Mouse (Mus musculus) midbrain, embryonic 12.5 days (tissue): ENCODE measurements around the gene Ctbp1. TPM values are rescaled to one million over a fixed set of nuclear protein-coding genes. Genes with fewer than 3 reads are reported as not detected.

Experiments used
- ATAC-seq: fragments of 200-750 bp; cut with Nextera tagmentation; 2 replicates; pipeline ENCODE4 v1.8.0; 2017; ENCODE audit warnings: low read depth, moderate TSS enrichment, moderate library complexity; ENCODE audit not compliant: low FRiP score
- H3K27ac ChIP-seq: fragments of 300-500 bp; sonication (generic); replicated peaks from 2 replicates; pipeline ENCODE4 v1.5.1; 2016; ENCODE audit warnings: mild to moderate bottlenecking
- H3K27me3 ChIP-seq: fragments of 300-500 bp; sonication (generic); 2 replicates; pipeline ENCODE4 v1.6.1; 2016; ENCODE audit warnings: mild to moderate bottlenecking
- H3K36me3 ChIP-seq: fragments of 300-500 bp; sonication (generic); 2 replicates; pipeline ENCODE4 v1.6.1; 2016
- H3K4me1 ChIP-seq: fragments of 300-500 bp; sonication (generic); 2 replicates; pipeline ENCODE4 v1.6.1; 2016
- H3K4me2 ChIP-seq: fragments of 300-500 bp; sonication (generic); replicated peaks from 2 replicates; pipeline ENCODE4 v1.6.1; 2016; ENCODE audit warnings: mild to moderate bottlenecking, moderate library complexity
- H3K4me3 ChIP-seq: fragments of 300-500 bp; sonication (generic); 2 replicates; pipeline ENCODE4 v1.5.1; 2016; ENCODE audit warnings: mild to moderate bottlenecking
- H3K9ac ChIP-seq: fragments of 300-500 bp; sonication (generic); replicated peaks from 2 replicates; pipeline ENCODE4 v1.6.1; 2016; ENCODE audit warnings: mild to moderate bottlenecking, moderate library complexity
- H3K9me3 ChIP-seq: fragments of 300-500 bp; sonication (generic); 2 replicates; pipeline ENCODE4 v1.6.1; 2016; ENCODE audit warnings: mild to moderate bottlenecking
- WGBS: fragments of 180-500 bp; shearing (Covaris S2); methylation state at CpG from one replicate; pipeline ENCODE4 v1.1.7; 2016; 5-methylcytosine and 5-hydroxymethylcytosine counted together
- polyA plus RNA-seq: library from polyadenylated mRNA; unstranded; fragments of >200 nt; fragmentation: Nextera tagmentation; extraction: Ambion mirVana; gene quantifications from 2 replicates; pipeline ENCODE4 v1.2.1, GENCODE M21; 2016

The Ctbp1 gene
- polyA plus RNA-seq, 1 experiment from 2014 or later: 571 TPM

DNA sequence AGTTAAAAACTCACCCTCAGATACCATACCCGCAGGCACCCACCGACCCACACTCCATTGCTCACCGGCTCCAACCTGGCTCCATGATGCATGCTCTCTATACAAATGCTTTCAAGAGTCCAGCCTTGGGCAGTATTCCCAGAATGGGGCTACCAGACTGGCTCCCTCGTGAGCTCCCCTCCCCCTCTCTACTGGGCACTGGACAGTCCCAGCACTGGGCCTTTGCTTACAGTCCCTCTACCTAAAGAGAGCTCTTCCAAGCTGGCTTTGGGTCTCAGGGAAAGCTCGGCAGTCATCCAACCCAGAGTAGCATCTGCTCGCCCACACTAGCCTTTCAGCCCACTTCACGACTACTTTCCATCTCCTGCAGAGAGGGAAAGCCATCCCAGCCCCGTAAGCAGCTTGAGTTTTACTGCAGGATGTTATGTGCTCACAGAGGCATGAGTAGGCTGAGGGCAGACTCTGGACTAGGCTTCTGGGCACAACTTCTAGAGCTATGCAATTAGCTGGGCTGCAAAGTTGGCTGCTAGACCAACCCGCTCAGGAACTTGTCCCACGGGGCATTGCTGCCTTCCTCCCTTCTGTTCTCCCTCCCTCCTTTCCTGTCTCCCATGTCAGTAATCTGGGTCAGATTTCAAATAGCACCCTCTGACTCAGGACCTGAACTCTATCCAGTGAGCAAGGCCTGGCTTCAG lies 54.3 kb downstream of the Ctbp1 start:
- no peaks in the 10 kb centered on the region for H3K36me3 ChIP-seq
- 0 out of 2 replicates have a peak, but pooled peaks cover 6% of the 10 kb centered on the region for H3K27me3 ChIP-seq
- peaks cover 14% of the 10 kb centered on the region for H3K4me1 ChIP-seq
- no peak overlapping the region for H3K9ac ChIP-seq
- WGBS: 83% methylated on average over 10 of the region's 10 CpGs
- no peak for ATAC-seq
- no peaks in the 10 kb centered on the region for H3K9me3 ChIP-seq
- H3K4me3 ChIP-seq: no peak overlapping the region
- no peak overlapping the region for H3K4me2 ChIP-seq
- no peak overlapping the region for H3K27ac ChIP-seq

DNA sequence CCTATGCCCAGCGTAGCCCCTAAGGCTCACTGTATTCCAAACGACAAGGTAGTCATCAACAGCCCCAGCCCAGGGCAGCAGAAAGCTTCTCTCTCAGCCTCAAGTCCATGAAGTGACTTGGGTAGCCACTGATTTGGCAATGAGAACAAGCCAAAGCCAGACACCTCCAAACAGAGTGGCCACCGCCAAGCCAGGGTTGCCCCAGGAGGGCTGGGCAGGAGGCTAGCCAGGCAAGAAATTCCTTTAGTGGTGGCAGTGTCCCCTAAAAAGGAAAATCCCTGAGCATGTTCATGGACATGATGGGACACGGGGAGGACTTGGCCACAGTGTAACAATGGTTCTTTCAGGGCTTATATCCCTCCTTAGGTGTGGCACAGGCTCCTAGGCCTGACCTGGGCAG lies 55.0 kb downstream of the Ctbp1 start:
- H3K9ac ChIP-seq: no peak overlapping the region
- no peak overlapping the region for H3K27ac ChIP-seq
- peaks cover 14% of the 10 kb centered on the region for H3K4me1 ChIP-seq
- no peak overlapping the region for H3K4me3 ChIP-seq
- no peaks in the 10 kb centered on the region for H3K9me3 ChIP-seq
- 0 out of 2 replicates have a peak, but pooled peaks cover 6% of the 10 kb centered on the region for H3K27me3 ChIP-seq
- no peak overlapping the region for H3K4me2 ChIP-seq
- ATAC-seq: no peak
- H3K36me3 ChIP-seq: no peaks in the 10 kb centered on the region
- 93% methylated on average over 4 of the region's 4 CpGs for WGBS

DNA sequence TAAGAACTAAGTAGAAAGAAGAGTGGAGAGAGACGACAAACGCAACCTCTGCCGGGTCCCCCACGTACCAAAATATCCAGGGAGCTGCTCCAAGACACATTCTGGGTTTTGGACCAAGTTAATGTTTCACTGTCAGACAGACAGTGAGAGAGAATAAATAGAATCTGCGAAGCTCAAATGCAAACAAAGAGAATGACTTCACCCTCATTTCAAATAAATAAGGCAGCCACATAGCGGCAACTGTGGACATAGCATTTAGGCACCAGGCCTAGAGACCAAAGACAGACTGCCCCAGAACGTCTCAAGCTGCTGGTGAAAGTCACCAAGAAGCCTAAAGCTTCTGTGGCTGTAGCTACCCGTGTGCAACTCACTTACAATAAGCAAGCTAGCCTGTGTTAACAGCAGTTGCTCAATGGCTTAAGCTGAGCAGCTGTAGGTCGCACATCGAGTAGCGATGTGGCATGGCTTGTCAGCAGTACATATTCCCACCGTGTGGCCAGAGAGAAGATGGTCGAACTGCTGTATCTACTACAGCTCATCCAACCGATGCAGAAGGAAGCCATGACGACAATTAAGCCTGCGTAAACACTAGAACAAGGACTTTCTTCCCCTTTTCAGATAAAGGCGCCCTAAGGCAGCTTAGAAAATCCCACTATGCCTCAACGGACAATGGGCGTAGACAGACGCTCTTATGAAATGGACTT lies 55.9 kb downstream of the Ctbp1 start:
- ATAC-seq: no peak
- WGBS: 73% methylated on average over 20 of the region's 20 CpGs
- Histone ChIP-seq H3K36me3 (no peaks in the 10 kb centered on the region), H3K4me1 (peaks cover 14% of the 10 kb centered on the region), H3K9ac (no peak overlapping the region), H3K4me2 (no peak overlapping the region), H3K9me3 (no peaks in the 10 kb centered on the region), H3K27ac (no peak overlapping the region), H3K4me3 (no peak overlapping the region), H3K27me3 (0 out of 2 replicates have a peak, but pooled peaks cover 6% of the 10 kb centered on the region)

DNA sequence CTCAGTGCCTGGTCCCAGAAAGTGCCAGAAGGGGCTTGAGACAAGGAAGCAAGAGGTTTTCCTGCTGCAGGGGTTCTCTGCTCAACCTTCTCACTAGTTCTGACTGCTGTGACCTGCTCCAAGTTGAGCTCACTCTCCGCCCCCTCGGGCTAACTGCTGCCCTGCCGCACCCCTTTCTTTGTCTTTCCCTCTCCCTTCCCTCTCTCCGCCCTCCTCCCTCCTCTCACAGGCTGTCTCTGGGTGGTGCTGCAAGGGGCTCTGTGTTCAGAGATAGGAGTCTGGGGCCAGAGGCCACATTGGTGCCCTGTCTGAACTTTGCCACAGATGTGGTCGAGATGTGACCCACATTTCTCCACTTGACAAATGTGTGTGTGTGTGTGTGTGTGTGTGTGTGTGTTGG lies 56.7 kb downstream of the Ctbp1 start, which contains the start of gene Spon2:
Gene Spon2 (minus strand): TSS at position 375 of the 400 bp plus-strand sequence.
- no peak for ATAC-seq
- Histone ChIP-seq H3K9me3 (no peaks in the 10 kb centered on the region), H3K36me3 (no peaks in the 10 kb centered on the region), H3K4me3 (no peak within 1 kb of the TSS), H3K27ac (no peak within 1 kb of the TSS), H3K9ac (no peak within 1 kb of the TSS), H3K27me3 (0 out of 2 replicates have a peak, but pooled peaks cover 6% of the 10 kb centered on the region), H3K4me2 (no peak within 1 kb of the TSS), H3K4me1 (peaks cover 14% of the 10 kb centered on the region)
- WGBS: 23% methylated on average over 5 of the region's 5 CpGs

DNA sequence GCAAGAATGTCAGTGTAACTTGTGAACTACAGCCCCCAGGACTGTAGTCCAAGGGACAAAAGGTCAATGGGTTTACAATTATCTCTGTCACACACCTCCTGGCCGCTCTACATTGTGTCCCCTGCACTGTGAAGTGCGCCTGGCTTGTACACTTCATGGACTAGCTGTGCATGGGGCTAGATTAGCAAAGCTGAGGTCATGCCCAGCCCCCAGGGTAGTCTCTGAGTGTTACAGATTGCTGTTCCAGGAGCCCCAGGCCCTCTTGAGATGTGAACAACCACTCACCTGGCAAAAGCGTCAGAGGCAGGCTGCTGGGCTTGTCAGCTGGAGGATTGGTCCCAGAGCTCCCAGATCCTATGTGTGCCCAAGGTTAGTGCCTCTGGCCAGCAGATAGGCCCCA lies 57.1 kb downstream of the Ctbp1 start:
- H3K9me3 ChIP-seq: no peaks in the 10 kb centered on the region
- no peaks in the 10 kb centered on the region for H3K36me3 ChIP-seq
- no peak for ATAC-seq
- no peak overlapping the region for H3K4me3 ChIP-seq
- H3K27ac ChIP-seq: no peak overlapping the region
- H3K4me1 ChIP-seq: peaks cover 14% of the 10 kb centered on the region
- 50% methylated on average over 3 of the region's 3 CpGs for WGBS
- 0 out of 2 replicates have a peak, but pooled peaks cover 6% of the 10 kb centered on the region for H3K27me3 ChIP-seq
- no peak overlapping the region for H3K4me2 ChIP-seq
- H3K9ac ChIP-seq: no peak overlapping the region

DNA sequence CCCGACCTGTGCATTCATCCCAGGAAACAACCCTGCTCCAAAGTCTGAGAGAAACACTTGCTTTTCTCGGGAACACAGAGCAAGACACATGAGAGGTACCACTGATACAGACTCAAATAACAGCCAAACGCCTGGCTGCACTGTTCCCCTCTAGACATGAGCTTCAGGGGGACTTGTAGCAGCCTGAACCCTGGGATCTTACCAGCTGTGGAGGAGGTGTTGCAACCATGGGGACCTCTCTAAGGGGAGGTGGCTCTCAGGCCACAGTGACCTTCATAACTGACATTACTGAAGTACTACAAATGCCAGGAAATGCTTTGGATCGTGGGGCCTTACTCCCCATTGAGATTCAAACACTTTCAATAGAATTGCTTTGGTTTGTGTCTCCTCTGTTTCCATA lies 60.1 kb downstream of the Ctbp1 start:
- H3K27me3 ChIP-seq: 0 out of 2 replicates have a peak, but pooled peaks cover 6% of the 10 kb centered on the region
- WGBS: 74% methylated on average over 4 of the region's 4 CpGs

DNA sequence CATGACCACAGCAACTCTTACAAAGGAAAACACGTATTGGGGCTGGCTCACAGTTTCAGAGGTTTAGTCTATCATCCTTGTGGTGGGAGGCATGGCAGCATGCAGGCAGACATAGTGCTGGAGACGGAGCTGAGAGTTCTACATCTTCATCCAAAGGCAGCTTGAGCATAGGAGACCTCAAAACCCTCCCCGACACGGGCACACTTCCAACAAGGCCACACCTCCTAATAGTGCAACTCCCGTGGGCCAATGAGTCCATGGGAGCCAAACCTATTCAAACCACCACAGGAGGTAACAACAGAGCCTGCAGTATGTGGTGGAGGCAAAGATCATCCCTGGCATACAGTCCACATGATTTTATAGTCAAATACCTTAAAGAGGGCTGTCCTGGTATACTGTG lies 63.5 kb downstream of the Ctbp1 start:
- no peak for ATAC-seq
- no peaks in the 10 kb centered on the region for H3K4me1 ChIP-seq

More for the DNA sequence above, 60.1 kb downstream of the Ctbp1 start:
- ATAC-seq: no peak
- no peak overlapping the region for H3K27ac ChIP-seq
- no peaks in the 10 kb centered on the region for H3K36me3 ChIP-seq
- H3K9me3 ChIP-seq: no peaks in the 10 kb centered on the region
- H3K4me3 ChIP-seq: no peak overlapping the region
- no peak overlapping the region for H3K9ac ChIP-seq
- H3K4me2 ChIP-seq: no peak overlapping the region
- H3K4me1 ChIP-seq: peaks cover 14% of the 10 kb centered on the region

DNA sequence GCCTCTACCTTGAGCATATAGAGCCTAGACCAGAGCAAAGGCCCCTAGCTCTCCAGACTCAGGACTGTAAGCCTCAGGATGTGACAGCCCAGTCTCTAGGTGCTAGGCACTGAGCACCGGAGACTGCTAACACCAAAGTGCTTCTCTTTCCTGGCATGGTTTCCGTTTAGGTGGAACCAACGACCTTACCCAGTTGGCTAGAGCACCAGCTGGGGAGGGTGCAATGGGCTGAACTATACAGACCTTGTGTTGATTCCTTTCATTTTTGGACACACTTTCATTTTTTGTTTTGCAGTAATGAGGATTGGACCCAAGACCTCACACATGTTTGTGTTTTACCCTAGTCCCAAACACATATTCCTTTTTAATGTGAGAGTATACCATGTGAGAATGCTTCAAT lies 64.3 kb downstream of the Ctbp1 start:
- 96% methylated on average over 3 of the region's 3 CpGs for WGBS
- no peak for ATAC-seq
- no peaks in the 10 kb centered on the region for H3K36me3 ChIP-seq

More for the DNA sequence above, 63.5 kb downstream of the Ctbp1 start:
- 84% methylated on average over 5 of the region's 5 CpGs for WGBS
- no peak overlapping the region for H3K27ac ChIP-seq
- H3K36me3 ChIP-seq: no peaks in the 10 kb centered on the region
- no peak overlapping the region for H3K9ac ChIP-seq
- H3K4me3 ChIP-seq: no peak overlapping the region
- H3K27me3 ChIP-seq: no peaks in the 10 kb centered on the region
- H3K9me3 ChIP-seq: no peaks in the 10 kb centered on the region
- no peak overlapping the region for H3K4me2 ChIP-seq

DNA sequence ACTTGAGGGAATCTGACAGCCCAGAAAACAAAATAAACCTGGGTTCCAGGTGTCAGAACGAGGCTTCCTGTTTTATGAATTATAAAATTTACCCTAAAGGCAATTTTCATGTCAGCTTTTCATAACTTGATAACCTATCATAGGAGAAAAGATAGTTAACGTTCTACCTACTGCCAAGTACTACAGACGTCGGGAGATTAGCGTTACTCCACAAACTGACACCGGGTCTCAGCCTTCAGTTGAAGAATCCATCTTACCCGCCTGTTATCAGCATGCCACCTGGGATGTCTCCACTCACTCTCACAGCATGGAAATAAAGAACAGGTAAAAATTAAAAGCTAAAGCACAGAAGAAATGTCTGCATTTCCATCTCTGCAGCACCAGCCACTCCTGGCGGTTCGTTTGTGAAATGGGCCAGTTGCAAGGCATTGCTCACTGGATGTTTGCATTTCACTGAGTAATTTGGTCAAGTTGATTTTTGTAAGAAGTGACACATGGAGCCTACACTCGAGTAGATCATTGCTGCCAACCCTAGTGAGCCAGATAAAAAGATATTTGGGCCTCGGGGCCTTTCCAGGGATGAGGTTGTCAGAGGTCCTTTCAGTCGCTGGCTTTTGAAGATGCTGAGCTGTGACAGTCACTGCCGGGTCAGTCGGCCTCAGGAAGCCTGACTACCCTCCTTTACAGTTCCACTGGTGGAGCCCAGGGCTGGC lies 66.1 kb downstream of the Ctbp1 start:
- H3K4me1 ChIP-seq: no peaks in the 10 kb centered on the region
- no peaks in the 10 kb centered on the region for H3K36me3 ChIP-seq
- H3K9me3 ChIP-seq: no peaks in the 10 kb centered on the region
- no peak overlapping the region for H3K9ac ChIP-seq
- no peak for ATAC-seq
- no peaks in the 10 kb centered on the region for H3K27me3 ChIP-seq
- H3K27ac ChIP-seq: no peak overlapping the region
- 79% methylated on average over 14 of the region's 14 CpGs for WGBS
- no peak overlapping the region for H3K4me3 ChIP-seq
- no peak overlapping the region for H3K4me2 ChIP-seq

More for the DNA sequence above, 64.3 kb downstream of the Ctbp1 start:
- Histone ChIP-seq H3K27me3 (no peaks in the 10 kb centered on the region), H3K27ac (no peak overlapping the region), H3K4me2 (no peak overlapping the region), H3K4me1 (no peaks in the 10 kb centered on the region), H3K9ac (no peak overlapping the region), H3K4me3 (no peak overlapping the region), H3K9me3 (no peaks in the 10 kb centered on the region)

DNA sequence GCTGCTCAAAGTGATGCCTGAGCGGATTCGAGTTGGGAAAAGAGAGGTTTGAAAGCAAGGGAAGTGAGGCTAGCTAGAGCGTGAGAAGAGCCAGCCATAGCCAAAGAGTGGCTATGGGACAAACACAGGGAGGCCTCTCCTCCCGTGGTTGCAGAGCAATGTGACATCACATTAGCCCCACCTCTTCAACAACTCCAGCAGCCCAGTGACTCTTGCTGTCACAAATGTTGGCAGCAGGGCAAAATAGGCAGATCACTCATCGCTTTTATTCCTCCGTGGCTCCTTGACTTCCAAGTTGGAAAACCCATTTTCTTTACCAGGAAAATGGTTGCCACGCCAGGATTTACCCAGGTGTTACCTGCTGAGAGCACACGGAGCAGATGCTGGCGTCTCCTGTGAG lies 67.7 kb downstream of the Ctbp1 start:
- Histone ChIP-seq H3K4me1 (no peaks in the 10 kb centered on the region), H3K4me3 (no peak overlapping the region), H3K9ac (no peak overlapping the region), H3K4me2 (no peak overlapping the region), H3K27ac (no peak overlapping the region), H3K36me3 (no peaks in the 10 kb centered on the region), H3K27me3 (peaks cover 3% of the 10 kb centered on the region; the same call in 1 of the 2 replicates), H3K9me3 (no peaks in the 10 kb centered on the region)
- 51% methylated on average over 9 of the region's 9 CpGs for WGBS
- ATAC-seq: no peak

DNA sequence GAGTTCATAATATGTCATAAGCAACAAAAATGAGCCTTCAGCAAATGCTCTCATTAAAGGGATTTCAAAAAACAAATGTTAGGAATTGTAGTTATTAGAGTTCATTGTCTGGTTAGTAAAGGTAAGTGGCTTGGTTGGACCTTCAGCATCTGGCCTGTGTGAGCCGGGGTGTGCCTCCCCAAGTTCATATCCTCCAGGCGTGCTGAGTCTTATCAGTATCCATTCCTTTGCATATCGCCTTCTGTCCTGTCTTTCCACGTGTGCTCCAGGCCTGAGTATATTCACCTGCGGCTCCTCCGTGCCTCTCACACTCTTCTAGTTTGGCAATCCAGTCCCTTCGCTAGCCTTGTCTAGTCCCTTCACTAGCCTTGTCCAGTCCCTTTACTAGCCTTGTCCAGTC lies 68.5 kb downstream of the Ctbp1 start:
- H3K36me3 ChIP-seq: no peaks in the 10 kb centered on the region
- H3K4me3 ChIP-seq: no peak overlapping the region
- H3K27ac ChIP-seq: no peak overlapping the region
- no peaks in the 10 kb centered on the region for H3K4me1 ChIP-seq
- no peak overlapping the region for H3K9ac ChIP-seq
- 88% methylated on average over 7 of the region's 7 CpGs for WGBS
- no peaks in the 10 kb centered on the region for H3K9me3 ChIP-seq
- H3K27me3 ChIP-seq: peaks cover 3% of the 10 kb centered on the region; the same call in 1 of the 2 replicates
- ATAC-seq: no peak
- H3K4me2 ChIP-seq: no peak overlapping the region

DNA sequence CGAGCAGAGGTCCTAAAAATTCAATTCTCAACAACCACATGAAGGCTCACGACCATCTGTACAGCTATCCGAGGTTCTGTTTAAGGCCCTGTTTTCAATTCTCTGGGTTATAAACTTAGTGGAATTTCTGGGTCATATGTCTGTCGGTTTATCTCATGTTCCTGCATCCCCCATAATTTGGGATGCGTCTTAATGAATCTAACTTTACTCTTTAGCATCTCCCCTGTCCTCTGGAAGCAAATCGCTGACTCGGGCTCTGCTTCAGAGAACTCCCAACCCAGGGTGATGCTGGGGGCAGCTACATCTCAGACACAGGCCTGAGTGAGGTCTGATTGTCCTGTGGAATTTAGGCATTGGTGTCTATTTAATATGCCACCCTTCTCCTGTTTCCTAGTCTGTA lies 70.5 kb downstream of the Ctbp1 start:
- WGBS: 83% methylated on average over 7 of the region's 7 CpGs
- Histone ChIP-seq H3K4me2 (no peak overlapping the region), H3K4me3 (no peak overlapping the region), H3K9ac (no peak overlapping the region), H3K36me3 (no peaks in the 10 kb centered on the region), H3K27me3 (peaks cover 3% of the 10 kb centered on the region; the same call in 1 of the 2 replicates), H3K27ac (no peak overlapping the region), H3K4me1 (0 out of 2 replicates have a peak, but pooled peaks cover 5% of the 10 kb centered on the region), H3K9me3 (no peaks in the 10 kb centered on the region)
- ATAC-seq: no peak
